Mouse (Mus musculus) urinary bladder, adult 18-20 months (tissue): Measurements from ENCODE around the gene Zfp654.

ENCODE experiments used
- DNase-seq, 2 experiments: peaks; one replicate each; pipeline ENCODE4 v3.0.0; 2022; ENCODE audit warnings: low spot score in 2 of 2, mixed read lengths in 2 of 2

The Zfp654 gene

GRCm38 (mm10) chr16:64766696-64767300 lies 84.7 kb downstream of the Zfp654 start:
- no peak for DNase-seq

DNA sequence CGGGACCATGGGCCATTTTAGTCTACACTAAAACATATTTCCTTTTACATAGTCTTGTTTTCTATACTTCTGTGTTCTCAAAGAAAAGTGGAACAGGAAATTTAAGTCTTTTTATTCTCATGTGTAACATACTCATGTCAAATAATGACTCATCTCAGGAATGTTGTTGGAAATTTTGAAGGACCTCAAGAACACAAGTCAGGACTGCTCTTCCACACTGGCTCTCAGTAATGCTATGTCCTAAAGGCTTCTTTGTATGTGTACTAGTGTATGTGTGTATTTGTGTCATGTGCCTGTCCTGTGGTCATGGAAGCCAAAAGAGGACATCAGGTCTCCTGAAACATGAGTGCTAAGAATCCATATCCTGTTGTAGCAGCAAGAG lies 92.2 kb downstream of the Zfp654 start:
- no peak for DNase-seq

- no peak for DNase-seq
Measured at GRCm38 (mm10) chr16:64758561-64759244, 92.7 kb downstream of the Zfp654 start.

- DNase-seq = no peak
Measured at GRCm38 (mm10) chr16:64757666-64758400, 93.6 kb downstream of the Zfp654 start.

DNA sequence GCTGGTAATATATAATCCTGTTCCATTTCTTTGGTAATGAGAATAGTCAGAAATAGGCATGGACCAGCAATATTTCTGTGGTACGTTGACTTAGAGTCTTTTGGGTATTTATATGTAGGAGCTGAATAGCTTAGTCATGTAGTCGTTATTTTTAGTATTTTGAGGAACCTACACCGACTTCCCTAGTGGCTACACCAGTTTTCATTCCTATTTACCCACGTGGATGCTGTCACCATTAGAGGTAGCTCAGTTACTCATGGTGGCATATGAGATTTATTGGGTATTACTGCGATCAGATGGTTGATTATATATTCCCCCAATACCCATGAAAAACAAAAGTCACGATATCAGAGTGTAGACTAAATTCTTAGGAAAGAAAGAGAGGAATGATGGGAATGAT lies 95.1 kb downstream of the Zfp654 start:
- DNase-seq = no peak

GRCm38 (mm10) chr16:64754743-64755139 lies 96.7 kb downstream of the Zfp654 start:
- DNase-seq = no peak

DNA sequence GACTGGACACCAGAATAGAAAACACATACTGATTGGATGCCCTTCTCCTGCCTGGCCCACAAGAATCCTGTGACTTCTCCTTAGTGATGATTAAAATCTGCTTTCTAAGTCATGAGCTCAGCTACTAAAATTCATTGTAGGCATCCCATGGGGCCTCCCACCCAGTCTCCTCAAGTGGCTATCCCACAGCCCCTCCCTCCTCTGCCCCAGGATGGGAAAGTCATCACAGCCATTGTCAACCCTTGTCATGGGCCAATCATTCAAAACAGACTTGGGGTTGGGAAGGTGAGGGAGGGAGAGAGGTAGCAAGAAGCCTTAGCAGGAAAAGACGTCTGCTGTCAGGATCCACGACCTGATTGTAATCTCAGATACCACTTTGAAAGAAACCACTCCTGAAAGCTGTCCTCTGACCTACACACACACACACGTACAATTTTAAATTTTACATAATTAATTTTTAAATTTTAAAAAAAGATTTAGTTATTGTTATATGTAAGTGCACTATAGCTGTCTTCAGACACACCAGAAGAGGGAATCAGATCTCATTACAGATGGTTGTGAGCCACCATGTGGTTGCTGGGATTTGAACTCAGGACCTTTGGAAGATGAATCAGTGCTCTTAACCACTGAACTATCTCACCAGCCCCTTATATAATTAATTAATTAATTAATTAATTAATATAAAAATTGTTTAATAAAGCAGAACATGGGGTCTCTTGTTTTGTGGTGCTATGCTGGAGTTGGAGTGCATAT lies 97.3 kb downstream of the Zfp654 start:
- DNase-seq = no peak

DNA sequence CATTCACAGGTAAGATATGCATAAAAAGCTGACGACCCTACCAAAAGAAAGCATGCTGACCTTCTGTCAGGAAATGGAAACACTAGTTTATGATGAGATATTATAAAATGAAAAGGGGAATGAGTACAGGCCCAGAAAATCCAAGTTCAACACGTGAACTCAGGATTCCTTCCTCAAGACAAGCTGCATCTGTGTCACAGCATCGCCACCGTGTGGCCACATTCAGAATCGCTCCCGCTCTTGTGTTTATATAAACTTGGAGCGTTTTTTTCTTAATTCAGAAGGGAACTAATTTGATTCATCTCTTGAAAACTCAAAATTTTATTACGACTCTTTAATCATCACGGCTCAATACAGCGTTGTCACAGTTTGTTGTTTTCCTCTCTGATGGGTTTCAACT lies 103.2 kb downstream of the Zfp654 start:
- DNase-seq = peak in 1 of 2 experiments; percentile 47

GRCm38 (mm10) chr16:64745089-64745488 lies 106.4 kb downstream of the Zfp654 start:
- DNase-seq = no peak

GRCm38 (mm10) chr16:64737289-64737688 lies 114.2 kb downstream of the Zfp654 start:
- no peak for DNase-seq
